Mouse (Mus musculus) left cerebral cortex, adult 18-20 months (tissue): ENCODE measurements around the gene Hpd. TPM values are rescaled to one million over a fixed set of nuclear protein-coding genes. Genes with fewer than 3 reads are reported as not detected.
A peak's percentile ranks its signal among the peaks of the same experiment; 100 is the strongest.
"Not testable (repeated sequence)": the region's sequence is repeated elsewhere in the genome, so short reads cannot be mapped to it uniquely, and the experiment has no call there.

Experiments
- DNase-seq, 2 experiments: peaks; one replicate each; pipeline ENCODE4 v3.0.0; 2021 to 2022; ENCODE audit warnings: low spot score in 2 of 2, mixed read lengths in 1 of 2
- long read RNA-seq, 2 experiments: library from polyadenylated mRNA; stranded (forward); transcript quantifications; one replicate each; pipeline ENCODE4 v2.0.0; 2021
- total RNA-seq, 2 experiments: library from RNA; stranded (reverse); gene quantifications; 2 replicates each; pipeline ENCODE4 v1.2.3; 2021

Hpd gene
- total RNA-seq = under 1 TPM in 1 of 2 experiments, not detected in 1; 0.37 TPM
- long read RNA-seq, experiment 1 = 0 reads
- long read RNA-seq, experiment 2 = 0 reads

DNA sequence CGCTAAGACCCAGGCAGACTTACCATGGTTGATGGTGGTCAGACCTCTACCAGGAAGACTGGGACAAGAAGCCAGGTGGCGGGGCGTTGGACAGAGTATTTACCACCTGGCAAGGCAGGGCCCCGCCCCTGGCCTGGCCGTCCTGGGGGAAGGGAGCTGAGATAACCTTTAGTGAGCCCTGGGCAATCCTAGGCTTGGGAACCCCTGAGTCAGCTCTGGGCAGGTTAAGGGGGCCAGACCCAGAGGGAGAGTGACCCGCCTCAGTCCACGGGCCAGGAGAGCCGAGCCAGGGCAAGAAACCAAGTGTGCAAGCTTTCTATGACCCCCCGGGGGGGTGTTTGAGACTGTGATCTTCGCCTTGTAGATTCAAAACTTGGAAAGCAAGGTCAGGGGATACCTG, at the start of gene Hpd:
Gene Hpd (minus strand): TSS at position 77 of the 400 bp plus-strand sequence.
- DNase-seq = no peak

DNA sequence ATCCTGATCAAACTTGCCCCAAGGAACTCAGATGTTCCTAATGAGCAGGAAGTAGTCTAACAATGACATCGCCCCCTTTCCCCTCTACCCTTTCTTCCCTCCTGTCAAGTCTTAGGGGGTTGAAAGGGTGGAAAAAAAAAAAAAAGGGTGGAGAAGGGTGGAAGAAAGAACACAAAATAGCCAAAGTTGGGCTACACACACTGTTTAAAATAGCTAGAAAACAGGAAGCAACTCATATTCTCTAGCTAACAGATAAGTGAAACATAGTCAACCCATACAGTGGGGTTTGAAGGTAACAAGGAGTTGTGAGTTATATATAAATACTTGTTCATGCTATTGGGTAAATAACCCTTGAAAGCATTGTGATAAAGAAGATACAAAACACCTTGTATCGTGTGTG, 49.7 kb upstream of the Hpd start:
- DNase-seq = no peak

DNA sequence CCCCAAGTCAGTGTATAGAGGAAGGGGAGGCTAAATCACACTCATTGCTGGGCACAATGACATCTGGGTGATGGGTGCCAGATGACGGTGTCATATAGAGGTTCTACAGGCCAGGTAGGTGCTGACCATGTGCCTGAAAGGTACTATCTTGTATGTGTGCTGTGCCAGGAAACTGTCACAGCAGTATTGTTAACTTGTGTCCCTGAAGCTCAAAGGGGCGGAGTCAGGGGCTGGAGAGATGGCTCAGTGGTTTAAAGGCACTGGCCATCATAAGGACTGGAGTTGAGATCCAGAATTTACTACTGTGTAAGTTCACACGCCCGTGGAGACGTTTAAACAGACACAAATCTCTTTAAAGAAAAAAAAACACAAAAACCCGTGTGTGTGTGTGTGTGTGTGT, 46.8 kb upstream of the Hpd start:
- DNase-seq = no peak

DNA sequence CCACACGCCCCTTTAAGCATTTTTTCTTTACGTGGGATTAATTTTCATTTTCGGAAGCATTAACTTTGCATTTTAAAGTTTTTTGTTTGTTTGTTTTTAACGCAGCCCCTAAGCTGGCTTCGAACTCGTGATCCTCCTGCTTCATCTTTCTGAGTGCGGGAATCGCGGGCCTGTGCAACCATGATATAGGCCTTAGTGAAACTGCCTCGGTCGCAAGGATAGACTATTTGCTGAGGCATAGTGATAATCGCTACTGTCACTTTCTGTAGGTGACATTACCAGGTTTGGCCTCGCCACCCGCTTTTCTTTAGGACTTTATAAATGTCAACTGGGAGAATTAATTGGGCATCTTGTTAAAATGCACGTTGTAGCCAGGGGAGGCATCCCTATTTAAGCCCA, 46.0 kb upstream of the Hpd start:
- DNase-seq = no peak

DNA sequence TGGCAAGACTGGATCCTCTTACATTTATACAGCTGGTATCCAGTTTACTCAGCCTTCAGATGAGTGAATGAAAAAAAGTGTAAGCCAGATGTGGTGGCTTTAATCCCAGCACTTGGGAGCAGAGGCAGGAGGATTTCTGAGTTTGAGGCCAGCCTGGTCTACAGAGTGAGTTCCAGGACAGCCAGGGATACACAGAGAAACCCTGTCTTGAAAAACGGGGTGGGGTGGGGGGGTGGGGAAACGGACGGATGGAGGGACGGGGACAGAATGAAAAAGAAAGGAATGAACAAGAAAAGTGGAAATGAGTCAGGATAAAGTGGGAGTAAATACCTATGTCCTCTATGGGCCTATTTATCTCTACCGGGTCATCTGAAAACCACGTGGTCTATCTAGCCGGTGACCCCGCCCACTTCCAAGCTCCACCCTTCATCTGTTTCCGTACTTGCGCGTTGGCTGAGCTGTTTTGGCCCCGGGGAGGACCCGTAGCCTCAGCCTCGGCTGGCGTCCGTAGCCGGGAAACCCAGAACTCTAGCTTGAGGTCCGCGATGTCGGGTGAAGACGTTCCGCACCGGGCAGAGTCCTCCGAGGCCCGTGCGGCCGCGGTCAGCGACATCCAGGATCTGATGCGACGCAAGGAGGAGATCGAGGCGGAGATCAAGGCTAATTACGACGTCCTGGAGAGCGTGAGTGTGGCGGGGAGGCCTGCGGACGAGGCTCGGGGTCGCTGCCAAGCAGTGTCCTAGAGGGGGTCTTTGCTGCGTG, 45.4 kb upstream of the Hpd start:
- DNase-seq = peak; percentile 96 to 98

DNA sequence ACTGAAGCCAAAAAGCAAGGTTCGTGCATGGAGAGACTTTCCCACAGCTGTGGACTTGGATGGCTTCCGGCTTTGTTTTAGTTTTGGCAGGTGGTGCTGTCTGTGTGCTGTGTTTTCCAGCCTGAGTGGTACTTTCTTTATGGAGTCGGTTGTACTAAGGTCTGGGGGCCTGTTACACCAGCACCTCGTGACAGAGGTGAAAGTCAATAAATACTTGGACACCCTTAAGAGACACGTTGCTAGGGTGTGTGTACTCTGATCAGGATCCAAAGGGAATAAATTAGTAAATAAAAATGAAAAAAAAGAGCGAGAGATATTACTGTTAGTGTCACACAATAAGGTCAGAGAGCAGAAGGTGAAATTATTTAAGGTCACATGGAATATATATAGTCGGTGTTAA, 44.3 kb upstream of the Hpd start:
- no peak for DNase-seq

DNA sequence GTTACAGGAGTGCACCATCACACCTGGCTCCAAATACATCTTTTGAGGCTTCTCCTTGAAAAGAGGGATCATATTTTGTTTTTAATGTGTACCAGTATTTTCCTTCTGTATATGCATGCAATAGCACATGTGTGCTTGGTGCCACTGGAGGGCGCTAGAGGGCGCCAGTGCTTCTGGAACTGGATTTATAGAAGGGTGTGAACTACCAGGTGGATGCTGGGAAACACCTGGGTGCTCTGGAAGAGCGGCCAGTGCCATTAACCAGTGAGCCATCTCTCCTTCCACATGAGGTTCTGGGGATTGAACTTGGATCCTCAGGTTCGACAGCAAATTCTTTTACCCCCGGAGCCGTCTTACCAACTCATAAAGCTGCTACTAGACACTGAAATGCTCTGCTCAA, 41.3 kb upstream of the Hpd start:
- not testable (repeated sequence) for DNase-seq

DNA sequence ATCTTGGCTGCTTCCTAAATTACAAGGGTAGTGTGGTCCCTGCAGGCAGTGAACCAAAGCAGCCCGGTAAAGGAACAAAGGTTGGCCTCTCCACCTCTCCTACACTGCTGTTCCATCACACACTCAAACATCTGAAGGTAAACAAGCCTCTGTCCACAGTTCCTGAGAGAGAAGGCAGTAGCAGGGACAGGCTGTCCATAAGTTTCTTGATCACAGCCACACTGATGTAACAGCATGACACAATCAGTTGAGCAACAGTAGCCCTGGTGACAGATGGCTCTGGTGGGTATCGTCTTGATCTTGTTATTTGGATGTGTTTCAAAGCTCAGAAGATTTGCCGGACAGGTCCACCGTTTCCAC, 40.5 kb upstream of the Hpd start:
- no peak for DNase-seq

DNA sequence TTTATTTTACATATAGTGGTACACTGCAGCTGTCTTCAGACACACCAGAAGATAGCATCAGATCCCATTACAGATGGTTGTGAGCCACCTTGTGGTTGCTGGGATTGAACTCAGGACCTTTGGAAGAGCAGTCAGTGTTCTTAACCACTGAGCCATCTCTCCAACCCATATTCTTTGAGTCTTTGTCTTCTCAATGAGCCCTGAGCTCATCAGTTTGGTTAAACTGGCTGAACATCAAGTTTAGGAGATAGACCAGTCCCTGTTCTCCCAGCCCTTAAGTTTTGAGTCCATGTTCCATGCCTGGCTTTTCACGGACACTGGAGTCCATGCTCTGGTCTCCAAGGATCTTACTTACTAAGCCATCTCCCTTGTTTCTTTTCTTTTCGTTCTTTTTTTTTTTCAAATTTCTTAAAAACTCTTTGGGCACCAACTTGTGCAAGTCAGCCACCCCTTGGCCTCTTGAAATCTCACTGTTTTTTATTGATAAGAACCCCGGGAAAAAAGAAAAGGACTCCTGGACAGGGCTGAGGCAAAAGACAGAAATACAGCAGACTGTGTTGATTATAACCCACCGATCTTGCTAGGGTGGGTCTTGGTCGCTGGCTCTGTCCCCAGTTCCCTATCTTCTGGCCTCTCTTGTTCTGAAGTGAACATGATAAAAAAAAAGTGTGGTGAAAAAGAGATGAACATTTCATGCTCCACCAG, 40.0 kb upstream of the Hpd start:
- not testable (repeated sequence) for DNase-seq

DNA sequence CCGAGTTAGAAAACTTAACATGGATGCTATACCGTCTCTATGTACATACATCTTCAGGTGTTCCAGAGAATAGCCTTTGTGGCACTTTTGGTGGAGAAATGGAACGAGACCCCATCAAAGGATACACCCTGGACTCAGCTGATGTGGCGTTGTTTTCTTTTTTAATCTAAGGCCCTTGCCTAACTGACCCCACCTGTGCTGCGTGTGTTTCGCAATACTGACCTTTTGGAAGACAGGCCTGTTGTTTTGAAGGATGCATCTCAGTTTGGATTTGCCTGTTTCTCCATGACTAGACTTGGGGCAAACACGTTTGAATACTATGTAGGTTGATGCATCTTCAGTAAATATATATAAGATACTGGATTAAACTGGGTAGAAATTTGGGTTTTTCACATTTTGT, 21.1 kb upstream of the Hpd start:
- DNase-seq = not testable (repeated sequence)

DNA sequence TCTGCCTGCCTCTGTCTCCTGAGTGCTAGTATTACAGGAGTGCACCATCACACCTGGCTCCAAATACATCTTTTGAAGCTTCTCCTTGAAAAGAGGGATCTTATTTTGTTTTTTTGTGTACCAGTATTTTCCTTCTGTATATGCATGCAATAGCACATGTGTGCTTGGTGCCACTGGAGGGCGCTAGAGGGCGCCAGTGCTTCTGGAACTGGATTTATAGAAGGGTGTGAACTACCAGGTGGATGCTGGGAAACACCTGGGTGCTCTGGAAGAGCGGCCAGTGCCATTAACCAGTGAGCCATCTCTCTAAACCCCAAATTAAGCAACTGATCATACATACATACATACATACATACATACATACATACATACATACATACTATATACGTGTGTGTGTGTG, 20.2 kb upstream of the Hpd start:
- DNase-seq = not testable (repeated sequence)

DNA sequence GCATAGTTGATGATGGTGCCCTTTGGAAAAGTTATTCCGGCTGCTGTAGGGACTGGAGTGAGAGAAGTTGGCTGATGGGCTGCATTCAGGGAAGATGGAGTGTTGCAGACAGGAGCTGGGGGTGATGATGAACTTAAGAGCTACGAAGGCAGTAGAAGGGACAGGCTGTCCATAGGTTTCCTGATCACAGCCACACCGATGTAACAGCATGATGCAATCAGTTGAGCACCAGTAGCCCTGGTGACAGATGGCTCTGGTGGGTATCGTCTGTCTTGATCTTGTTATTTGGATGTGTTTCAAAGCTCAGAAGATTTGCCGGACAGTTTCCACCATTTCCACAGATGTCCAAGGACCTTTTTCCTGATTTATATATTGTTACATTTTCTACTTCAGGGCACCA, 19.5 kb upstream of the Hpd start:
- no peak for DNase-seq

DNA sequence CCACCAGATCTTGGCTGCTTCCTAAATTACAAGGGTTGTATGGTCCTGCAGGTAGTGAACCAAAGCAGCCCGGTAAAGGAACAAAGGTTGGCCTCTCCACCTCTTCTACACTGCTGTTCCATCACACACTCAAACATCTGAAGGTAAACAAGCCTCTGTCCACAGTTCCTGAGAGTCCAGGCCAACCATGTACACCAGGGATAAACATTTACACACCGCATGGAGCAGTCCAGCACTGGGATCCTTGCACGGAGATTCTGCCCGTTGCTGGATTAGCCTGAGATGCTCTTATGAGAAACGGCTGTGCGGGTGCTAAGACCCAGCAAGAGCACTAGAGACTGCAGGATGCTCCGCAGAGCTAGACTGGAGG, 19.0 kb upstream of the Hpd start:
- DNase-seq = no peak

DNA sequence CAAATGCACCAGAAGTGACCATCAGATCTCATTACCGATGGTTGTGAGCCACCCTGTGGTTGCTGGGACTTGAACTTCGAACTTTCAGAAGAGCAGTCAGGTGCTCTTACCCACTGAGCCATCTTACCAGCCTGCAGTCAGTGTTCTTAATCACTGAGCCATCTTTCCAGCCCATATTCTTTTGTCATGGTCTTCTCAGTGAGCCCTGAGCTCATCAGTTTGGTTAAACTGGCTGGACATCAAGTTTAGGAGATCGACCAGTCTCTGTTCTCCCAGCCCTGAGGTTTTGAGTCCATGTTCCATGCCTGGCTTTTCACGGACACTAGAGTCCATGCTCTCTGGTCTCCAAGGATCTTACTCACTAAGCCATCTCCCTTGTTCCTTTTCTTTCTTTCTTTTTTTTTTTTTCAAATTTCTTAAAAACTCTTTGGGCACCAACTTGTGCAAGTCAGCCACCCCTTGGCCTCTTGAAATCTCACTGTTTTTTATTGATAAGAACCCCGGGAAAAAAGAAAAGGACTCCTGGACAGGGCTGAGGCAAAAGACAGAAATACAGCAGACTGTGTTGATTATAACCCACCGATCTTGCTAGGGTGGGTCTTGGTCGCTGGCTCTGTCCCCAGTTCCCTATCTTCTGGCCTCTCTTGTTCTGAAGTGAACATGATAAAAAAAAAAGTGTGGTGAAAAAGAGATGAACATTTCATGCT, 18.4 kb upstream of the Hpd start:
- not testable (repeated sequence) for DNase-seq

DNA sequence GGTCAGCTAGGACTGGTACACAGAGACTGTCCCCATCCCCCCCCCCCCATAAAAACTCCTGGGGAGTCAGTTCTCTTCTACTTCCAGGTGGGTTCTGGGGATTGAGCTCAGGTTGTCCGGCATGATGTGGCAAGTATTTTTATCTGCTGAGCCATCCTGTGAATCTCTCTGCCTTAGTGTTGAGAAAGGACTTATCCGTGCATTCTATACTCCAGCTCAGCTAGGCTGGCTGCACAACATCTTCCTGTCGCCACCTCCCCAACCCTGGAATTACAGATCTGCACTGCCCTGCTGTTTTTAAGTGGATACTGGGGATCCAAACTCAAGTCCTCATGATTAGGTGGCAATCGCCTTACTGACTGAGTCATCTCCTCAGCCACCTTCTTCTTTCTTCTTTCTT, 16.0 kb upstream of the Hpd start:
- no peak for DNase-seq

DNA sequence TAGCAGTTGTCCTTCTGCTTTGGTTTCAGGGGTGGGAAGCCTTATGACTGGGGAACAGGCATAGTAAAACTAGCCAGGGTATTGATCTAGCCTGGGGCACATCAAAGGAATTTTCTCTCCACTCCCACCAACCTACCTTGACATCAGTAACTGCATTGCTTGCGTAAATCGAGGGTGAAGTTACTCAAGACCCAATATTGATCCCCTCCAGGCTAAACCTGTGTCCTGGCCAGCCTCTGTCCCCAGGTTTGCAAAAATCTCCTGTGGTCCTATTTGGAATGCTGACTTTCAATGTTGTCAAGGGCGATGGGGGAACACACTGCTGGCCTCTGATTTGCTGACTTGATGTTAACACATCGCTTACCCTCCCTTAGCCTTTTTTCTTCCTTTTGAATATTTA, 14.2 kb upstream of the Hpd start:
- no peak for DNase-seq

DNA sequence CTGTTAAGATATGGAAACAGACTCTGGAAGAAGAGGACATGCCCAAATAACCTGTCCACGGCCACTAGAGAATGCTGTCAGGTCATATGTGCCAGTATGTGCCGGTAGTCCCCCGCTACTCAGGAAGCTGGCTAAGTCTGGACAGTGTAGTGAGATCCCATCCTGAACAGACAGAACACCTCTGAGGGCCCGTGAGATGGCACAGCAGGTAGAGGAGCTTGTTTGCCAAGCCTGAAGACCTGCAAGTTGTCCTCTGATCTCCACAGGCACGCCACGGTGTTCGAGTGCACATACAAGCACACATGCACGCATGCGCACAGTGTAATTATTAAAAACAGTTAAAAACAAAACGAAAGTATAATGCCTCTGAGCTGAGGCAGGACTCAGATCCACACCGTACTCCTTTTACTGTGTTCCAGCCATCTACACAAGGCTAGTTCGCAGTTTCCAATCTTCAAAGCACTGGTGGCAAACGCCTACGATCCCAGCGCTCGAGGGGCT, 13.0 kb upstream of the Hpd start:
- DNase-seq = no peak

DNA sequence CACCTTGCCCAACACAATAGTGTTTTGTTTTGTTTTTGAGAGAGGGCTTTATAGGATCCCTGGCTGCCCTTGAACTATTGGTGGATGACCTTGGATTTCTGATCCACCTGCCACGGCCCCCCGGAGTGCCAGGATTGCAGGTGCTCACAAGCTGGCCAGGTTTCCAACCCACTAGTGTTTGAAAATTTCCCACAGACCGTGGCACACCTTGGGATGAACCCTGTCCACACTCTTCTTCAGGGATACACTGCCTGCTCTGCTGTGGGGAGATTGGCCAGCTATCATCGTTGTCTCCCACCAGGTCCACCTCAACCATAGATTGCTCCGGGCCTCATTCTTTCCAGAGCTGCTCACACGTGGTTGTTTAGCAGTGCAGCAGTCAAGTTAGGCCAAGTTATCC, 12.3 kb upstream of the Hpd start:
- no peak for DNase-seq

DNA sequence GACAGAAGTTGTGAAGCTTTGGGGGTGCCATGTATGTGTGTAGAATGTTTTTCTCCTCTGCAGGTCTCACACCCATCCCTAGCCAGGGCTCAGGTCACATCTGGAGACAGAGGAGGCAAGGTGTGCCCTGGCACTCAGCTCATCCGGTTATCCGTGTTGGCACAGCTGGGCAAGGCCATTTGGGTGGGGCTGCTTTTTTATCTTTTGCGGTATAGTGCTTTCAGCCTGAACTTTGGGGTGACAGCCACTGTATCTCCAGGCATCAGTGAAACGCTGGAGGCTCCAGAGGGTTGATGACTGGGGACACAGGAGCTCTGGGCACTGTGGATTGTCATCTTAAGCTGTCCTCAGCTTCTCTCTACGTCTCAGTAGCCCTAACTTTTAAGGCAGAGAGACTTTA, 10.9 kb upstream of the Hpd start:
- DNase-seq = no peak

DNA sequence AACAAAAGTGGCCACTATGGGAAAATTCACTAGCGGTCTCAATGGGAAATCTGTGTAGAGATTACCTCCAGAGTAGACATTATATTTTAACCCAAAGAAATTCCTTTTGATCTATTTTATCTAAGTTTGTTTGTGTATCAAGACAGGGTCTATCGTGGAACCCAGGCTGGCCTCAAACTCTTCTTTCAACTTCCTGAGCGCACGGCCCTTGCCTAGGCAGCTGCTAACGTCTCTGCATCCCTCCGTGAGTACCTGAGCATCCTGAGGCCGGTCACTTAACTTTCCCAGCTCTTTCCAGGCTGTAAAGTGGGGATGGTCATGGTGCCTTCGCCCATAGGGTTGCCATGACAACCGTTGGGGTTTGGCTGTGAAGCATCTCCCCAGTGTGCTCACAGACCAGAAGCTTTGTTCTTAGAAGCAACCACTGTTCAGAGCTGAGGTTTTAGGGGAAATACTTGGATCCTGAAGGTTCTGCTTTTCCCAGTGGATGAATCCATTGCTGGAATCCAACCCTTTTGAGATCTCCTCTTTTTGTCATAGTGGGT, 10.2 kb upstream of the Hpd start:
- no peak for DNase-seq

DNA sequence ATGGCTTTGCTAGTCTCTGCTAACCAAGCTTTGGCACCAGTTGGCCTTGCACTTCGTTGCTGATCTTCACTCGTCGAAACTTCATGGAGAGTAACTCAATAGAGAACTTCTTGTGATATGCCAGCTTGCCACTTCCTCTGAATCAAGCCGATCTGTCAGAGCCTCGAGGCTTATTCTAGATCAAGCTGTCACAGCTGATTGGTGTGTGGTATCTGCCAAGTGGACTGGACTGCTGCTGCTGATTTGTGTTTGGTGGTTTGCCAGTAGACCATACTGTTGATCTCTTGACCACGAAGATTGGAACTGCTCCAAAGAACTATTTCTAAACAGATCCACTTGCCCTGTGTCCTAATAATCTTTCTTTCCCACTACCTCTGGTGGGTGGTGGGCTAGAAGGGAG, 8.9 kb upstream of the Hpd start:
- DNase-seq = no peak

DNA sequence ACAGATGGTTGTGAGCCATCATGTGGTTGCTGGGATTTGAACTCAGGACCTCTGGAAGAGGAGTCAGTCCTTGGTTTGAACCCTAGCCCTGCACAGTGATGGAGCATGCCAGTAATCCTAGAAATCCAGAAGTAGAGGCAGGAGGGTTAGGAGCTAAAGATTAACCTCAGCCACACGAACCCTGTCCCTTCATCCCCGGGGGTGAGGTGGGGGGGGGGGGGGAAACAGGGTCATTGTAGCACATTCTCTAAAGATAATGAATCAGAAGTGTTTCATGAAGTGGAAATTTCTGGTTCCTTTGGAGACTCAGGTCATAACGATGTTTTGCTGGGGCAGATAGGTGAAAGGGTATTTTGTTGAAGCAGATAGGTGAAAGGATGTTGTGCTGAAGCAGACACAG, 8.4 kb upstream of the Hpd start:
- no peak for DNase-seq
